Mouse (Mus musculus) limb, embryonic 14.5 days (tissue): ENCODE results near the gene Creb3l2. TPM values are rescaled to one million over a fixed set of nuclear protein-coding genes. Genes with fewer than 3 reads are reported as not detected.

Experiments used
- ATAC-seq: fragments of 200-750 bp; cut with Nextera tagmentation; 2 replicates; pipeline ENCODE4 v1.8.0; 2017; ENCODE audit warnings: low read depth, moderate number of reproducible peaks, moderate TSS enrichment; ENCODE audit not compliant: low FRiP score
- DNase-seq: peaks from one replicate; pipeline ENCODE4 v3.0.0-alpha.2; 2015; ENCODE audit warnings: low spot score
- H3K27ac ChIP-seq: fragments of 300-500 bp; sonication (generic); replicated peaks from 2 replicates; pipeline ENCODE4 v1.5.1; 2014; ENCODE audit warnings: low read depth, mild to moderate bottlenecking, low read length, moderate library complexity, mixed read lengths
- H3K27me3 ChIP-seq: fragments of 300-500 bp; sonication (generic); 2 replicates; pipeline ENCODE4 v1.6.1; 2014; ENCODE audit warnings: low read length, mixed read lengths; ENCODE audit not compliant: control insufficient read depth, insufficient read depth
- H3K36me3 ChIP-seq: fragments of 300-500 bp; sonication (generic); 2 replicates; pipeline ENCODE4 v1.6.1; 2014; ENCODE audit warnings: mild to moderate bottlenecking, low read length, moderate library complexity, mixed read lengths; ENCODE audit not compliant: control insufficient read depth, insufficient read depth
- H3K4me1 ChIP-seq: fragments of 300-500 bp; sonication (generic); 2 replicates; pipeline ENCODE4 v1.6.1; 2014; ENCODE audit warnings: antibody characterized with exemption, low read length, mixed read lengths; ENCODE audit not compliant: control insufficient read depth, insufficient read depth
- H3K4me2 ChIP-seq: fragments of 300-500 bp; sonication (generic); replicated peaks from 2 replicates; pipeline ENCODE4 v1.6.1; 2014; ENCODE audit warnings: low read depth, mild to moderate bottlenecking, low read length, moderate library complexity; ENCODE audit not compliant: severe bottlenecking
- H3K4me3 ChIP-seq: fragments of 300-500 bp; sonication (generic); replicated peaks from 2 replicates; pipeline ENCODE4 v1.5.1; 2014; ENCODE audit warnings: low read length
- H3K9ac ChIP-seq: fragments of 300-500 bp; sonication (generic); 2 replicates; pipeline ENCODE4 v1.6.1; 2014; ENCODE audit warnings: mild to moderate bottlenecking, low read depth, low read length, moderate library complexity; ENCODE audit not compliant: severe bottlenecking
- H3K9me3 ChIP-seq: fragments of 300-500 bp; sonication (generic); 2 replicates; pipeline ENCODE4 v1.6.1; 2016; ENCODE audit warnings: low read length; ENCODE audit not compliant: control insufficient read depth
- POLR2A ChIP-seq: fragments of 200-500 bp; IDR thresholded peaks from 2 replicates; pipeline ENCODE4 v1.8.0; 2012; ENCODE audit warnings: inconsistent platforms, mild to moderate bottlenecking, moderate library complexity, borderline replicate concordance; ENCODE audit not compliant: insufficient read depth, insufficient read length; ENCODE audit errors: extremely low read depth
- WGBS: fragments of 180-500 bp; shearing (Covaris S2); extraction: QIAGEN DNeasy Blood & Tissue Kit; methylation state at CpG from one replicate; pipeline ENCODE4 v1.1.7; 2014; 5-methylcytosine and 5-hydroxymethylcytosine counted together
- polyA plus RNA-seq, 2 experiments: library from polyadenylated mRNA; depleted of rRNA in 1 of 2; stranded (reverse) in 1 of 2; unstranded in 1 of 2; fragments of >200 nt; fragmentation: Nextera tagmentation in 1 of 2; extraction: Ambion mirVana in 1 of 2; gene quantifications; 2 replicates each; pipeline versions ENCODE4 v1.2.1 to v1.2.3; 2012 to 2014

The Creb3l2 gene
- polyA plus RNA-seq, 2 experiments, result 44.4 to 51.7 TPM

GRCm38 (mm10) chr6:37441251-37442011 is 515 bp downstream of the Creb3l2 start:
- H3K9me3 ChIP-seq, result peaks cover 4% of the 10 kb centered on the region; the same call in 1 of the 2 replicates
- H3K4me1 ChIP-seq, result peaks cover 19% of the 10 kb centered on the region
- under 1% methylated on average over 40 of the region's 40 CpGs for WGBS
- DNase-seq (no peak), ATAC-seq (peak; percentile 23)
- no peaks in the 10 kb centered on the region for H3K27me3 ChIP-seq
- peaks cover 18% of the 10 kb centered on the region; the same call in 1 of the 2 replicates for H3K36me3 ChIP-seq
- peak overlapping the region; percentile 94 for H3K27ac ChIP-seq
- H3K9ac ChIP-seq, result peak overlapping the region; percentile 91
- peak overlapping the region; percentile 83 for H3K4me2 ChIP-seq
- TF ChIP-seq POLR2A, result 0 out of 2 replicates have a peak, but pooled peaks have one; percentile 15
- H3K4me3 ChIP-seq, result peak overlapping the region; percentile 88

GRCm38 (mm10) chr6:37440491-37441250 is 1.3 kb downstream of the Creb3l2 start:
- H3K9me3 ChIP-seq, result peaks cover 4% of the 10 kb centered on the region; the same call in 1 of the 2 replicates
- peak; percentile 58 for DNase-seq
- no peak for ATAC-seq
- H3K27ac ChIP-seq, result peak overlapping the region; percentile 94
- 5% methylated on average over 12 of the region's 12 CpGs for WGBS
- peaks cover 21% of the 10 kb centered on the region for H3K4me1 ChIP-seq
- no peak for TF ChIP-seq POLR2A
- H3K27me3 ChIP-seq, result no peaks in the 10 kb centered on the region
- H3K4me2 ChIP-seq, result peak overlapping the region; percentile 83
- peak overlapping the region; percentile 91 for H3K9ac ChIP-seq
- H3K36me3 ChIP-seq, result peaks cover 25% of the 10 kb centered on the region
- peak overlapping the region; percentile 88 for H3K4me3 ChIP-seq

GRCm38 (mm10) chr6:37439676-37440490 is 2.1 kb downstream of the Creb3l2 start:
- Histone ChIP-seq H3K27ac (peak overlapping the region; percentile 94), H3K9me3 (no peaks in the 10 kb centered on the region), H3K27me3 (no peaks in the 10 kb centered on the region), H3K4me2 (peak overlapping the region; percentile 83), H3K9ac (peak overlapping the region; percentile 91), H3K36me3 (peaks cover 29% of the 10 kb centered on the region), H3K4me3 (peak overlapping the region; percentile 88), H3K4me1 (peaks cover 26% of the 10 kb centered on the region)
- WGBS, result 32% methylated on average over 13 of the region's 13 CpGs
- DNase-seq, result peak; percentile 79
- no peak for TF ChIP-seq POLR2A
- no peak for ATAC-seq

GRCm38 (mm10) chr6:37438510-37438909 is 3.4 kb downstream of the Creb3l2 start:
- H3K4me3 ChIP-seq, result peak overlapping the region; percentile 21
- H3K4me1 ChIP-seq, result peaks cover 35% of the 10 kb centered on the region
- peaks cover 37% of the 10 kb centered on the region for H3K36me3 ChIP-seq
- ATAC-seq (no peak), DNase-seq (no peak)
- H3K9me3 ChIP-seq, result no peaks in the 10 kb centered on the region
- peak overlapping the region; percentile 83 for H3K4me2 ChIP-seq
- H3K9ac ChIP-seq, result 0 out of 2 replicates have a peak overlapping the region, but pooled peaks have one; percentile 13
- H3K27ac ChIP-seq, result no peak overlapping the region
- WGBS, result 90% methylated on average over 3 of the region's 3 CpGs
- no peak for TF ChIP-seq POLR2A
- H3K27me3 ChIP-seq, result no peaks in the 10 kb centered on the region

- H3K9me3 ChIP-seq, result no peaks in the 10 kb centered on the region
- H3K36me3 ChIP-seq, result peaks cover 37% of the 10 kb centered on the region
- H3K4me2 ChIP-seq, result peak overlapping the region; percentile 83; the same call in 1 of the 2 replicates
- peaks cover 39% of the 10 kb centered on the region for H3K4me1 ChIP-seq
- TF ChIP-seq POLR2A, result no peak
- H3K27me3 ChIP-seq, result no peaks in the 10 kb centered on the region
- no peak overlapping the region for H3K27ac ChIP-seq
- H3K9ac ChIP-seq, result no peak overlapping the region
- DNase-seq (no peak), ATAC-seq (no peak)
- no peak overlapping the region for H3K4me3 ChIP-seq
- 90% methylated on average over 13 of the region's 13 CpGs for WGBS
Measured at GRCm38 (mm10) chr6:37437086-37437485, 4.9 kb downstream of the Creb3l2 start.
